Mouse (Mus musculus) c-Kit-positive CD71-positive TER-119-positive erythroid progenitor cells, embryonic 14.5 days (primary cell): ENCODE data around the gene Mmp21.
A peak's percentile ranks its signal among the peaks of the same experiment; 100 is the strongest.
"Not testable (repeated sequence)": the region's sequence is repeated elsewhere in the genome, so short reads cannot be mapped to it uniquely, and the experiment has no call there.

Experiments
- DNase-seq: peaks from one replicate; pipeline ENCODE4 v3.0.0-alpha.2; 2013; ENCODE audit warnings: low spot score

Mmp21 gene

GRCm38 (mm10) chr7:133679961-133680360, at the start of gene Mmp21:
Gene Mmp21, minus strand, starts transcription at chr7:133680061.
- DNase-seq: no peak

GRCm38 (mm10) chr7:133729351-133729750, 49.5 kb upstream of the Mmp21 start:
- no peak for DNase-seq

GRCm38 (mm10) chr7:133727027-133727426, 47.2 kb upstream of the Mmp21 start:
- no peak for DNase-seq

GRCm38 (mm10) chr7:133725571-133725970, 45.7 kb upstream of the Mmp21 start:
- DNase-seq: no peak

GRCm38 (mm10) chr7:133724844-133725243, 45.0 kb upstream of the Mmp21 start:
- DNase-seq: no peak

GRCm38 (mm10) chr7:133720616-133721015, 40.8 kb upstream of the Mmp21 start:
- no peak for DNase-seq

- DNase-seq: no peak
These were observed 38.7 kb upstream of the Mmp21 start for GRCm38 (mm10) chr7:133718580-133718979.

GRCm38 (mm10) chr7:133715387-133715786, 35.5 kb upstream of the Mmp21 start:
- no peak for DNase-seq

- no peak for DNase-seq
These were observed 27.4 kb upstream of the Mmp21 start for GRCm38 (mm10) chr7:133707301-133707700.

GRCm38 (mm10) chr7:133703906-133704305, 24.0 kb upstream of the Mmp21 start:
- no peak for DNase-seq

GRCm38 (mm10) chr7:133702333-133702732, 22.5 kb upstream of the Mmp21 start:
- peak; percentile 91 for DNase-seq

GRCm38 (mm10) chr7:133701366-133701765, 21.5 kb upstream of the Mmp21 start:
- no peak for DNase-seq

GRCm38 (mm10) chr7:133699885-133700284, 20.0 kb upstream of the Mmp21 start:
- DNase-seq: no peak

GRCm38 (mm10) chr7:133698021-133698709, 18.3 kb upstream of the Mmp21 start:
- peak; percentile 87 for DNase-seq

- not testable (repeated sequence) for DNase-seq
These were observed 5.8 kb upstream of the Mmp21 start for GRCm38 (mm10) chr7:133685644-133686043.

- no peak for DNase-seq
These were observed 4.8 kb upstream of the Mmp21 start for GRCm38 (mm10) chr7:133684701-133685100.

- DNase-seq: no peak
These were observed 4.2 kb upstream of the Mmp21 start for GRCm38 (mm10) chr7:133684110-133684509.

GRCm38 (mm10) chr7:133683626-133684025, 3.8 kb upstream of the Mmp21 start:
- no peak for DNase-seq

- DNase-seq: no peak
These were observed 422 bp downstream of the Mmp21 start for GRCm38 (mm10) chr7:133679439-133679838.

- no peak for DNase-seq
These were observed 1.1 kb downstream of the Mmp21 start for GRCm38 (mm10) chr7:133678716-133679115.

GRCm38 (mm10) chr7:133676002-133676401, 3.9 kb downstream of the Mmp21 start:
- no peak for DNase-seq

GRCm38 (mm10) chr7:133670846-133671245, 9.0 kb downstream of the Mmp21 start:
- DNase-seq: no peak

GRCm38 (mm10) chr7:133669946-133670345, 9.9 kb downstream of the Mmp21 start:
- DNase-seq: no peak

- DNase-seq: no peak
These were observed 10.8 kb downstream of the Mmp21 start for GRCm38 (mm10) chr7:133669071-133669470.
